Mouse (Mus musculus): ENCODE results near the gene Tex33. TPM values are rescaled to one million over a fixed set of nuclear protein-coding genes. Genes with fewer than 3 reads are reported as not detected.

Tex33 gene
- polyA plus RNA-seq, 1 experiment from 2014 or later, result not detected

GRCm38 (mm10) chr15:78384220-78385116 lies 11.2 kb downstream of the Tex33 start:
- 79% methylated on average over 7 of the region's 7 CpGs for WGBS
- H3K4me3 ChIP-seq (replicated peaks), result no peak overlapping the region
- H3K9me3 ChIP-seq, result no peaks in the 10 kb centered on the region
- no peaks in the 10 kb centered on the region for H3K4me1 ChIP-seq
- H3K4me2 ChIP-seq, result no peak overlapping the region
- no peak overlapping the region for H3K9ac ChIP-seq
- ATAC-seq (ENCODE audit: low FRiP score), result no peak
- no peaks in the 10 kb centered on the region for H3K36me3 ChIP-seq (replicated peaks)
- H3K27ac ChIP-seq, result no peak overlapping the region
- H3K27me3 ChIP-seq, result no peaks in the 10 kb centered on the region

- 85% methylated on average over 11 of the region's 11 CpGs for WGBS
- ATAC-seq (ENCODE audit: low FRiP score), result no peak
- no peak overlapping the region for H3K27ac ChIP-seq
- H3K4me3 ChIP-seq (replicated peaks), result no peak overlapping the region
- no peaks in the 10 kb centered on the region for H3K27me3 ChIP-seq
- H3K4me2 ChIP-seq, result no peak overlapping the region
- no peaks in the 10 kb centered on the region for H3K4me1 ChIP-seq
- no peaks in the 10 kb centered on the region for H3K9me3 ChIP-seq
- H3K9ac ChIP-seq, result no peak overlapping the region
- H3K36me3 ChIP-seq (replicated peaks), result no peaks in the 10 kb centered on the region
These were observed 12.1 kb downstream of the Tex33 start for GRCm38 (mm10) chr15:78383450-78384219.

- H3K9ac ChIP-seq, result peak overlapping the region; percentile 7; the same call in 1 of the 2 replicates
- no peaks in the 10 kb centered on the region for H3K27me3 ChIP-seq
- 76% methylated on average over 4 of the region's 4 CpGs for WGBS
- no peaks in the 10 kb centered on the region for H3K36me3 ChIP-seq (replicated peaks)
- no peaks in the 10 kb centered on the region for H3K4me1 ChIP-seq
- no peak overlapping the region for H3K4me3 ChIP-seq (replicated peaks)
- ATAC-seq (ENCODE audit: low FRiP score), result no peak
- H3K4me2 ChIP-seq, result no peak overlapping the region
- no peaks in the 10 kb centered on the region for H3K9me3 ChIP-seq
- H3K27ac ChIP-seq, result no peak overlapping the region
These were observed 13.6 kb downstream of the Tex33 start for GRCm38 (mm10) chr15:78382115-78382514.

- WGBS, result 48% methylated on average over 4 of the region's 4 CpGs
- Histone ChIP-seq H3K4me3 (replicated peaks) (no peak overlapping the region), H3K27me3 (no peaks in the 10 kb centered on the region), H3K9ac (no peak overlapping the region), H3K27ac (no peak overlapping the region), H3K4me1 (no peaks in the 10 kb centered on the region), H3K4me2 (no peak overlapping the region), H3K36me3 (replicated peaks) (no peaks in the 10 kb centered on the region), H3K9me3 (no peaks in the 10 kb centered on the region)
- no peak for ATAC-seq (ENCODE audit: low FRiP score)
These were observed 15.0 kb downstream of the Tex33 start for GRCm38 (mm10) chr15:78380741-78381140.

- H3K27me3 ChIP-seq, result no peaks in the 10 kb centered on the region
- WGBS, result 79% methylated on average over 2 of the region's 2 CpGs
- H3K4me3 ChIP-seq (replicated peaks), result no peak overlapping the region
- H3K36me3 ChIP-seq (replicated peaks), result no peaks in the 10 kb centered on the region
- ATAC-seq (ENCODE audit: low FRiP score), result no peak
- H3K9me3 ChIP-seq, result no peaks in the 10 kb centered on the region
- no peak overlapping the region for H3K27ac ChIP-seq
- no peak overlapping the region for H3K4me2 ChIP-seq
- H3K9ac ChIP-seq, result no peak overlapping the region
- H3K4me1 ChIP-seq, result no peaks in the 10 kb centered on the region
These were observed 15.5 kb downstream of the Tex33 start for GRCm38 (mm10) chr15:78380208-78380607.

- no peak overlapping the region for H3K4me2 ChIP-seq
- WGBS, result 88% methylated on average over 10 of the region's 10 CpGs
- H3K9ac ChIP-seq, result no peak overlapping the region
- no peaks in the 10 kb centered on the region for H3K36me3 ChIP-seq (replicated peaks)
- ATAC-seq (ENCODE audit: low FRiP score), result no peak
- no peak overlapping the region for H3K27ac ChIP-seq
- H3K4me1 ChIP-seq, result no peaks in the 10 kb centered on the region
- H3K27me3 ChIP-seq, result no peaks in the 10 kb centered on the region
- no peak overlapping the region for H3K4me3 ChIP-seq (replicated peaks)
- H3K9me3 ChIP-seq, result no peaks in the 10 kb centered on the region
These were observed 17.2 kb downstream of the Tex33 start for GRCm38 (mm10) chr15:78378556-78378955.

- Histone ChIP-seq H3K9ac (no peak overlapping the region), H3K4me1 (no peaks in the 10 kb centered on the region), H3K9me3 (no peaks in the 10 kb centered on the region), H3K4me3 (replicated peaks) (no peak overlapping the region), H3K36me3 (replicated peaks) (no peaks in the 10 kb centered on the region), H3K4me2 (no peak overlapping the region), H3K27me3 (no peaks in the 10 kb centered on the region), H3K27ac (no peak overlapping the region)
- 85% methylated on average over 10 of the region's 10 CpGs for WGBS
- ATAC-seq (ENCODE audit: low FRiP score), result no peak
These were observed 17.9 kb downstream of the Tex33 start for GRCm38 (mm10) chr15:78377859-78378258.

- Histone ChIP-seq H3K4me3 (replicated peaks) (no peak overlapping the region), H3K27me3 (peaks cover 8% of the 10 kb centered on the region), H3K27ac (no peak overlapping the region), H3K9me3 (no peaks in the 10 kb centered on the region), H3K4me1 (no peaks in the 10 kb centered on the region), H3K36me3 (replicated peaks) (no peaks in the 10 kb centered on the region), H3K9ac (no peak overlapping the region), H3K4me2 (no peak overlapping the region)
- 79% methylated on average over 3 of the region's 3 CpGs for WGBS
- no peak for ATAC-seq (ENCODE audit: low FRiP score)
These were observed 21.5 kb downstream of the Tex33 start for GRCm38 (mm10) chr15:78374204-78374603.

GRCm38 (mm10) chr15:78372796-78373195 lies 22.9 kb downstream of the Tex33 start:
- Histone ChIP-seq H3K4me1 (no peaks in the 10 kb centered on the region), H3K27me3 (peaks cover 20% of the 10 kb centered on the region), H3K4me3 (replicated peaks) (no peak overlapping the region), H3K36me3 (replicated peaks) (no peaks in the 10 kb centered on the region), H3K9ac (no peak overlapping the region), H3K9me3 (no peaks in the 10 kb centered on the region), H3K4me2 (no peak overlapping the region), H3K27ac (no peak overlapping the region)
- no peak for ATAC-seq (ENCODE audit: low FRiP score)
- WGBS, result 84% methylated on average over 3 of the region's 3 CpGs

- WGBS, result 23% methylated on average over 1 of the region's 1 CpGs
- no peak overlapping the region for H3K9ac ChIP-seq
- H3K36me3 ChIP-seq (replicated peaks), result no peaks in the 10 kb centered on the region
- no peak for ATAC-seq (ENCODE audit: low FRiP score)
- no peak overlapping the region for H3K27ac ChIP-seq
- H3K4me2 ChIP-seq, result no peak overlapping the region
- H3K9me3 ChIP-seq, result no peaks in the 10 kb centered on the region
- H3K27me3 ChIP-seq, result peaks cover 24% of the 10 kb centered on the region
- H3K4me3 ChIP-seq (replicated peaks), result no peak overlapping the region
- no peaks in the 10 kb centered on the region for H3K4me1 ChIP-seq
These were observed 26.1 kb downstream of the Tex33 start for GRCm38 (mm10) chr15:78369641-78370040.

GRCm38 (mm10) chr15:78368926-78369346 lies 26.8 kb downstream of the Tex33 start:
- no peaks in the 10 kb centered on the region for H3K36me3 ChIP-seq (replicated peaks)
- no peaks in the 10 kb centered on the region for H3K4me1 ChIP-seq
- peaks cover 24% of the 10 kb centered on the region for H3K27me3 ChIP-seq
- no peak overlapping the region for H3K9ac ChIP-seq
- no peak overlapping the region for H3K4me2 ChIP-seq
- no peak overlapping the region for H3K27ac ChIP-seq
- no peak overlapping the region for H3K4me3 ChIP-seq (replicated peaks)
- H3K9me3 ChIP-seq, result no peaks in the 10 kb centered on the region
- WGBS, result 14% methylated on average over 8 of the region's 8 CpGs
- ATAC-seq (ENCODE audit: low FRiP score), result no peak

- Histone ChIP-seq H3K4me3 (replicated peaks) (no peak overlapping the region), H3K36me3 (replicated peaks) (no peaks in the 10 kb centered on the region), H3K9me3 (no peaks in the 10 kb centered on the region), H3K27ac (no peak overlapping the region), H3K4me2 (no peak overlapping the region), H3K27me3 (peaks cover 24% of the 10 kb centered on the region), H3K4me1 (no peaks in the 10 kb centered on the region), H3K9ac (no peak overlapping the region)
- 80% methylated on average over 3 of the region's 3 CpGs for WGBS
- no peak for ATAC-seq (ENCODE audit: low FRiP score)
These were observed 27.9 kb downstream of the Tex33 start for GRCm38 (mm10) chr15:78367811-78368210.
